Mouse (Mus musculus) layer of hippocampus, adult 6 months (tissue): ENCODE measurements around the gene Taf13. TPM values are rescaled to one million over a fixed set of nuclear protein-coding genes. Genes with fewer than 3 reads are reported as not detected.

ENCODE experiments used
- long read RNA-seq, 2 experiments: library from polyadenylated mRNA; unstranded; transcript quantifications; one replicate each; pipeline ENCODE4 v2.0.0; 2019 to 2020
- microRNA-seq: library from miRNA; unstranded; fragments of <30 nt; microRNA quantifications from one replicate; pipeline ENCODE4 v1.2.0, GENCODE M21; 2020
- polyA plus RNA-seq: library from polyadenylated mRNA; unstranded; fragments of <200 nt; fragmentation: Nextera tagmentation; gene quantifications from 2 replicates; pipeline ENCODE4 v1.2.3, GENCODE M21; 2021

Taf13 gene
- polyA plus RNA-seq = 23.9 and 30.7 TPM in 2 replicates
- long read RNA-seq, experiment 1, transcript Taf13-204 (4 exons, 2,443 nt) = major isoform, 22 of 35 reads
- long read RNA-seq, experiment 1, transcript Taf13-201 (4 exons, 1,655 nt) = minor isoform, 5 of 35 reads
- long read RNA-seq, experiment 1, partial matches to known transcripts = 0 of 35 reads
- long read RNA-seq, experiment 1, other reads (novel, unspliced or antisense) = 6 of 35 reads
- long read RNA-seq, experiment 2, transcript Taf13-201 (4 exons, 1,655 nt) = minor isoform, 11 of 78 reads
- long read RNA-seq, experiment 2, transcript Taf13-204 (4 exons, 2,443 nt) = major isoform, 58 of 78 reads
- long read RNA-seq, experiment 2, transcript Taf13-202 (4 exons, 596 nt) = minor isoform, 7 of 78 reads
- long read RNA-seq, experiment 2, partial matches to known transcripts = 1 of 78 reads
- long read RNA-seq, experiment 2, other reads (novel, unspliced or antisense) = 1 of 78 reads

GRCm38 (mm10) chr3:108571443-108572294 lies at the start of gene Taf13:
TSS of gene Taf13 (plus strand) at chr3:108571698.

GRCm38 (mm10) chr3:108533951-108534350 lies 37.5 kb upstream of the Taf13 start, which contains the start of gene 1700013F07Rik:
TSS of gene 1700013F07Rik (plus strand) at chr3:108534150.

DNA sequence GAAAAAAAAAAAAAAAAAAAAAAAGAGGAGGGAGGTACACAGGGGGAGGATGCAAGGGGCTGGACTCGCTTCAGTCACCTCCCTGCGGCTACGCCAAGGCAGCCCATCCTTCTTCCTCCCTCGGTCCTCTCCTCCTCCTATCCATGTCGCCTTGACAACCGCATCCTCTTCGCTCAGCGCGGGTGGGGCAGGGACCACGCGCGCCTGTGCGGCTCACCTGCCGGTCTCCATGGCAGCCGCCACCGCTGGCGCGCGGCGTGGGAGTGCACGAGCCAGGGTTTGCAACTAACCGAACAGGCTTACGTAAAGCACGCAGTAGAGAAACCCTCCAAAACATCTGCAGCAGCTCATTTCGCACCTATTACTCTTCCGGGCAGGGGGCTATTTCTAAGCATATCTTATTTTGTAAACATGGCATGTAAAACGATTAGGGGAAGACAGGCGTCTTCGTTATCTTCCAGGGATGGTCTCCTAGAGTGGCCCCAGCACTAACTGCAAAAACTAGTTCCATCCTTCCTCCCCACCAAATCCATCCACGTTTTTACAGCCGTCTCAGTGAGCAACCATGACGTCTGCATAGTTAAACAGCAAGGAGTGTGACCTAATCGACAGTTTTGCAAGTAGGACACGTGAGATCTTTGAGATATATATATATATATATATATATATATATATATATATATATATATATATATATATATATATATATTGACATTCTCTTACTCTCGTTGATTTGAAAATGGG lies 34.8 kb upstream of the Taf13 start, which contains the start of gene 5330417C22Rik:
Gene 5330417C22Rik, minus strand, starts transcription at position 20 of the 744 bp plus-strand sequence.

GRCm38 (mm10) chr3:108562133-108562730 lies 9.3 kb upstream of the Taf13 start, which contains the start of gene Tmem167b:
TSS of gene Tmem167b (minus strand) at chr3:108562466.

GRCm38 (mm10) chr3:108590786-108591529 lies 19.5 kb downstream of the Taf13 start, which contains the start of gene Wdr47:
TSS of gene Wdr47 (plus strand) at chr3:108591279.

Small RNA genes lying within 50 kb of the gene (microRNA-seq; reads per million reads assigned to microRNA genes)
- not detected for gene Gm22860

Other genes starting within 250 kb of the Taf13 start
- gene Mybphl, start 206.8 kb upstream of the Taf13 start, polyA plus RNA-seq = not detected in 2 replicates
- gene Psrc1, start 187.9 kb upstream of the Taf13 start, polyA plus RNA-seq = 8.3 and 10.5 TPM in 2 replicates
- 32.5 and 41.7 TPM in 2 replicates for gene Celsr2, start 156.1 kb upstream of the Taf13 start, polyA plus RNA-seq
- gene Sars, start 126.5 kb upstream of the Taf13 start, polyA plus RNA-seq = 131 and 140 TPM in 2 replicates
- gene 1700013F07Rik, start 37.5 kb upstream of the Taf13 start, polyA plus RNA-seq = 1.8 and 3.3 TPM in 2 replicates
- 24.4 and 26.5 TPM in 2 replicates for gene 5330417C22Rik, start 35.2 kb upstream of the Taf13 start, polyA plus RNA-seq
- 35.1 and 36.9 TPM in 2 replicates for gene Tmem167b, start 9.2 kb upstream of the Taf13 start, polyA plus RNA-seq
- gene Wdr47, start 19.6 kb downstream of the Taf13 start, polyA plus RNA-seq = 42.4 and 44.0 TPM in 2 replicates
- gene Clcc1, start 82.2 kb downstream of the Taf13 start, polyA plus RNA-seq = 66.9 and 87.7 TPM in 2 replicates
- gene Gpsm2, start 150.6 kb downstream of the Taf13 start, polyA plus RNA-seq = 7.3 and 8.0 TPM in 2 replicates
- gene Aknad1, start 168.0 kb downstream of the Taf13 start, polyA plus RNA-seq = not detected in 2 replicates